Mouse (Mus musculus): ENCODE results near the gene Olfr125.

The Olfr125 gene

GRCm38 (mm10) chr17:37832649-37833048 lies at the start of gene Olfr125:
TSS of gene Olfr125 (plus strand) at chr17:37832949.
- in situ Hi-C loops (cut with MseI, MboI): no loop called here

- in situ Hi-C loops (cut with MseI, MboI): no loop called here
Measured at GRCm38 (mm10) chr17:37793229-37793628, 39.5 kb upstream of the Olfr125 start, which contains the start of gene Olfr123. TSS of gene Olfr123 (plus strand) at chr17:37793529.

- in situ Hi-C loops (cut with MseI, MboI): no loop called here
Measured at GRCm38 (mm10) chr17:37799588-37799987, 33.2 kb upstream of the Olfr125 start, which contains the start of gene Olfr124. TSS of gene Olfr124 (plus strand) at chr17:37799888.

- in situ Hi-C loops (cut with MseI, MboI): no loop called here
Measured at GRCm38 (mm10) chr17:37847183-37847582, 14.4 kb downstream of the Olfr125 start, which contains the start of gene Olfr126. TSS of gene Olfr126 (plus strand) at chr17:37847483.

- in situ Hi-C loops (cut with MseI, MboI): no loop called here
Measured at GRCm38 (mm10) chr17:37863901-37864300, 31.2 kb downstream of the Olfr125 start.

GRCm38 (mm10) chr17:37869676-37870205 lies 37.0 kb downstream of the Olfr125 start:
- in situ Hi-C loops (cut with MseI, MboI): no loop called here

- in situ Hi-C loops (cut with MseI, MboI): no loop called here
Measured at GRCm38 (mm10) chr17:37873830-37874229, 41.1 kb downstream of the Olfr125 start.

Data from mouse trophoblast stem cell (cell line).